Mouse (Mus musculus): Measurements from ENCODE around the gene Bpgm. TPM values are rescaled to one million over a fixed set of nuclear protein-coding genes. Genes with fewer than 3 reads are reported as not detected.

Gene Bpgm
- polyA plus RNA-seq, 1 experiment from 2014 or later: 71.2 TPM

DNA sequence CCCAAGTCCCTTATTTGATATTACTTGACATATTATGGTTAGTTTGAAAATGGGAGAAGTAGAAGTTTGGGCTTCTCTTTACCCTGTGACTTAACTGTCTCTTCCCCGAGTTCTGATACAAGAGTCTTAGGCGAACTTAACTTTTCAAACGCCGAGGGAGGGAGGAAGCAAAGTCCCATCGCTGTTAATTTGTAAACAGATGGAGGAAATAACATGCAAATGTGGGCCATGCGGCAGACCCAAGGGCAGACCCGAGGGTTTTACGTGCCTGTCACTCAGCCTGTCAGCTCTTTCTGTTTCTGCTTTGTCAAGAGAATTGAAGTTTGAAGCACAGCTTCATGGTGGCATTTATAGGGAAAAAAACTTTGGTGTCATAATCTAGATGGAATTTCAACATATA, 3.5 kb downstream of the Bpgm start:
- ATAC-seq (replicated peaks; ENCODE audit: low FRiP score) (no peak), DNase-seq (ENCODE audit: low spot score) (no peak)

DNA sequence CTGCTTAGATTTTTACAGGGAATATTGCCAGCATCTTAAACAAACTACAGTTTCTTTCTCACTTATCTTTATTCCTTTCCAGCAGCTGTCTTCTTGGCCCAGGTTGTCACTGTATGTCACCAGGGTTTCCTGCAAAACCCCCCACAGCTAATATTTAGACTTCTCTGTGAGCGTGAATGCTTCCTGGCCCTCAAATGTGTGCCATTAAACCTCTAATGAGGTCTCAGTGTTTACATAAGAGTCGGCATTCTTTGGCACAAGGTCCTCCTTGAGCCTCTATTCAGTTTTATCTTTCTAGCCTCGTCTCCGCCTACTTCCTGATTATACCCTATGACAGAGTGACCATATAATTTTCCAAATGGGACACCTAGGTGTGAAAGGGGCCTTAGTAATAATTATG, 4.7 kb downstream of the Bpgm start:
- no peaks in the 10 kb centered on the region for H3K27me3 ChIP-seq (ENCODE audit: control insufficient read depth, insufficient read depth, low read length)
- H3K27ac ChIP-seq (ENCODE audit: low read depth, low read length): no peak overlapping the region
- no peak overlapping the region for H3K4me3 ChIP-seq (ENCODE audit: low read depth, low read length)
- H3K9ac ChIP-seq (ENCODE audit: low read length): no peak overlapping the region
- H3K4me1 ChIP-seq (replicated peaks; ENCODE audit: control insufficient read depth, insufficient read depth, low read length): peaks cover 7% of the 10 kb centered on the region; the same call in 1 of the 2 replicates
- H3K9me3 ChIP-seq (ENCODE audit: control insufficient read depth, low read length): no peaks in the 10 kb centered on the region
- no peak overlapping the region for H3K4me2 ChIP-seq (ENCODE audit: low read depth, low read length, severe bottlenecking)
- DNase-seq (ENCODE audit: low spot score) (no peak), ATAC-seq (replicated peaks; ENCODE audit: low FRiP score) (no peak)
- no peaks in the 10 kb centered on the region for H3K36me3 ChIP-seq (ENCODE audit: control insufficient read depth, insufficient read depth, low read length)
- 48% methylated on average over 4 of the region's 4 CpGs for WGBS

More for the DNA sequence above, 3.5 kb downstream of the Bpgm start:
- no peaks in the 10 kb centered on the region for H3K27me3 ChIP-seq (ENCODE audit: control insufficient read depth, insufficient read depth, low read length)
- H3K4me1 ChIP-seq (replicated peaks; ENCODE audit: control insufficient read depth, insufficient read depth, low read length): peaks cover 7% of the 10 kb centered on the region; the same call in 1 of the 2 replicates
- no peak overlapping the region; the same call in 1 of the 2 replicates for H3K4me2 ChIP-seq (ENCODE audit: low read depth, low read length, severe bottlenecking)
- no peak overlapping the region for H3K27ac ChIP-seq (ENCODE audit: low read depth, low read length)
- no peak overlapping the region for H3K4me3 ChIP-seq (ENCODE audit: low read depth, low read length)
- H3K9me3 ChIP-seq (ENCODE audit: control insufficient read depth, low read length): no peaks in the 10 kb centered on the region
- no peak overlapping the region for H3K9ac ChIP-seq (ENCODE audit: low read length)
- 43% methylated on average over 8 of the region's 8 CpGs for WGBS
- no peaks in the 10 kb centered on the region for H3K36me3 ChIP-seq (ENCODE audit: control insufficient read depth, insufficient read depth, low read length)

DNA sequence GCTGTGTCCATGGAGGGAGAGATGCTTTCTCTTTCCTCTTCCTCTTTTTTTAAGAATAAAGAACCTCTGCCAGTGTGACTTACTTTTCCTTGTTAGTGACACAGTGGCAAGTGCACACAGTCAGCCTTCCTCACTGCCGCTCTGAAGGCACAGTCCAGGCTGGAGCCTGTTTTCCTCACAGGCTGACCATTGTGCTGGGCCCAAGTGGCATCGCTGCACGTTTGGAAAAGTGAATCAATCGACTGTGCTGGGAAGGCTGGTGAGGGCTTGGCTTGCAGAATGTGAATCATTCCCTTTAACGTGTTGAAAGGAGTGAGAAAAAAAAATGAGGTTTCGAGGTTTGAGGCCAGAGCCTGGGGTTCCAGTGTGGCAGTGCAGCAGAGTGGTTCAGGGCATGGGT, 5.3 kb downstream of the Bpgm start:
- DNase-seq (ENCODE audit: low spot score) (no peak), ATAC-seq (replicated peaks; ENCODE audit: low FRiP score) (no peak)
- Histone ChIP-seq H3K36me3 (ENCODE audit: control insufficient read depth, insufficient read depth, low read length) (no peaks in the 10 kb centered on the region), H3K9ac (ENCODE audit: low read length) (no peak overlapping the region), H3K4me2 (ENCODE audit: low read depth, low read length, severe bottlenecking) (no peak overlapping the region), H3K27ac (ENCODE audit: low read depth, low read length) (no peak overlapping the region), H3K4me3 (ENCODE audit: low read depth, low read length) (no peak overlapping the region), H3K4me1 (replicated peaks; ENCODE audit: control insufficient read depth, insufficient read depth, low read length) (peaks cover 7% of the 10 kb centered on the region; the same call in 1 of the 2 replicates), H3K27me3 (ENCODE audit: control insufficient read depth, insufficient read depth, low read length) (no peaks in the 10 kb centered on the region), H3K9me3 (ENCODE audit: control insufficient read depth, low read length) (no peaks in the 10 kb centered on the region)
- WGBS: 89% methylated on average over 6 of the region's 6 CpGs

DNA sequence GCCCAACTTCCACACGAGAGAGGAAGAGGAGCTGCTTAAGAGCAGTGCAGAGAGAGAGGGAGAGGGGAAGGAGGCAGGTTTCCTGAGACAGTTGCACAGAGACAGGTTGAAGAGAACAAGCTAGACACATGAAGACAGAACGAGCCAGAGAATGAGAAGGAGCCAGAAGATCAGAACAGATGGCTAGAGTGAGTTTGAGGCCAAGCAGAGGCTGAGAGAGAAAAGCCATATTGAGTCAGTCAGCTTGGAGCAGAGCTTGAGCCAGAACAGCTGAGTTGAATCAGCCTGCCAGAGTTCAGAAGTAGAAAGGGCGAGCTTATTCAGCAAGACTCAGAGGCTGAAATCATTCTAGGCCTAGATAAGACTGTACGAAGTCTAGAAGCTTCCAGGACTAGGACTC, 6.8 kb downstream of the Bpgm start:
- Histone ChIP-seq H3K9ac (ENCODE audit: low read length) (no peak overlapping the region), H3K4me1 (replicated peaks; ENCODE audit: control insufficient read depth, insufficient read depth, low read length) (peaks cover 7% of the 10 kb centered on the region; the same call in 1 of the 2 replicates), H3K9me3 (ENCODE audit: control insufficient read depth, low read length) (no peaks in the 10 kb centered on the region), H3K4me2 (ENCODE audit: low read depth, low read length, severe bottlenecking) (no peak overlapping the region), H3K36me3 (ENCODE audit: control insufficient read depth, insufficient read depth, low read length) (no peaks in the 10 kb centered on the region; the same call in 1 of the 2 replicates), H3K27ac (ENCODE audit: low read depth, low read length) (no peak overlapping the region), H3K4me3 (ENCODE audit: low read depth, low read length) (no peak overlapping the region), H3K27me3 (ENCODE audit: control insufficient read depth, insufficient read depth, low read length) (no peaks in the 10 kb centered on the region)
- WGBS: 90% methylated on average over 4 of the region's 4 CpGs
- ATAC-seq (replicated peaks; ENCODE audit: low FRiP score): no peak
- no peak for DNase-seq (ENCODE audit: low spot score)

DNA sequence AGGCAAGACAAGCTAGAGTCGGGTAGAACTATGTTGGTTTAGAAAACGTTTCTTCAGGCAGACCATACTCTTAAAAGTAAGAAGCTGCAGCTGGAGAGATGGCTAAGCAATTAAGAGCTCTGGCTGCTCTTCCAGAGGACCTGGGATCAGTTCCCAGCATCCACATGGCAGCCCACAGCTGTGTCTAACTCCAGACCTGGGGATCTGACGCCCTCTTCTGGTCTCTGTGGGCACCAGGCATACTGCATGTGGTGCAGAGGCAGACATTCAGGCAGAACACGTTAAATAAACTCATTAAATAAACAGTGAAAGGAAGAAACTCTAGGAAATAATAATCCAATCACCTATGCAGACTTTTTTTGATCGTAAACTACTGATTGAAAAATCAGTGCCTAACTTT, 7.4 kb downstream of the Bpgm start:
- Histone ChIP-seq H3K27ac (ENCODE audit: low read depth, low read length) (no peak overlapping the region), H3K36me3 (ENCODE audit: control insufficient read depth, insufficient read depth, low read length) (no peaks in the 10 kb centered on the region; the same call in 1 of the 2 replicates), H3K4me3 (ENCODE audit: low read depth, low read length) (no peak overlapping the region), H3K4me2 (ENCODE audit: low read depth, low read length, severe bottlenecking) (no peak overlapping the region), H3K9ac (ENCODE audit: low read length) (no peak overlapping the region), H3K27me3 (ENCODE audit: control insufficient read depth, insufficient read depth, low read length) (no peaks in the 10 kb centered on the region), H3K4me1 (replicated peaks; ENCODE audit: control insufficient read depth, insufficient read depth, low read length) (peaks cover 4% of the 10 kb centered on the region; the same call in 1 of the 2 replicates), H3K9me3 (ENCODE audit: control insufficient read depth, low read length) (no peaks in the 10 kb centered on the region)
- 84% methylated on average over 5 of the region's 5 CpGs for WGBS
- no peak for DNase-seq (ENCODE audit: low spot score)
- no peak for ATAC-seq (replicated peaks; ENCODE audit: low FRiP score)

DNA sequence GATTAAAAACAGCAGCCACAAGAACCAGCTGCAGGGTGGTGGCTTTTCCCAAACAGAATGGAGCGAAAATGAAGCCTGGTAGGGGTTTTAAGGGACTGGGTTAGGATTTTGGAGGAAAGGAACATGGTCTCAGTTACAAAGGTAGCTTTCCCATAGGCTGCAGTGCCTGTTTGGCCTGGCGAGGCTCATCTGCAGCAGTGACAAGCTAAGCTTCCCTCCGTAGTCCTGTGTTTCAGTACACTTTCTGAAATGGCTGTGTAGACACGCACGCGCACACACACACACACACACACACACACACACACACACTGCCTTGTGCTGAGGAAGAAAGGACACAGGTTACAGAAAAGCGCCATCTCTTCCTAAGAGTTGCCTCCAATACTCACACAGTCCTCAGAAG, 7.8 kb downstream of the Bpgm start:
- DNase-seq (ENCODE audit: low spot score): no peak
- no peak overlapping the region for H3K4me2 ChIP-seq (ENCODE audit: low read depth, low read length, severe bottlenecking)
- no peak overlapping the region for H3K9ac ChIP-seq (ENCODE audit: low read length)
- ATAC-seq (replicated peaks; ENCODE audit: low FRiP score): no peak
- no peaks in the 10 kb centered on the region for H3K9me3 ChIP-seq (ENCODE audit: control insufficient read depth, low read length)
- H3K4me3 ChIP-seq (ENCODE audit: low read depth, low read length): no peak overlapping the region
- no peaks in the 10 kb centered on the region for H3K27me3 ChIP-seq (ENCODE audit: control insufficient read depth, insufficient read depth, low read length)
- peaks cover 4% of the 10 kb centered on the region; the same call in 1 of the 2 replicates for H3K4me1 ChIP-seq (replicated peaks; ENCODE audit: control insufficient read depth, insufficient read depth, low read length)
- no peak overlapping the region for H3K27ac ChIP-seq (ENCODE audit: low read depth, low read length)
- no peaks in the 10 kb centered on the region; the same call in 1 of the 2 replicates for H3K36me3 ChIP-seq (ENCODE audit: control insufficient read depth, insufficient read depth, low read length)
- WGBS: 96% methylated on average over 7 of the region's 7 CpGs

DNA sequence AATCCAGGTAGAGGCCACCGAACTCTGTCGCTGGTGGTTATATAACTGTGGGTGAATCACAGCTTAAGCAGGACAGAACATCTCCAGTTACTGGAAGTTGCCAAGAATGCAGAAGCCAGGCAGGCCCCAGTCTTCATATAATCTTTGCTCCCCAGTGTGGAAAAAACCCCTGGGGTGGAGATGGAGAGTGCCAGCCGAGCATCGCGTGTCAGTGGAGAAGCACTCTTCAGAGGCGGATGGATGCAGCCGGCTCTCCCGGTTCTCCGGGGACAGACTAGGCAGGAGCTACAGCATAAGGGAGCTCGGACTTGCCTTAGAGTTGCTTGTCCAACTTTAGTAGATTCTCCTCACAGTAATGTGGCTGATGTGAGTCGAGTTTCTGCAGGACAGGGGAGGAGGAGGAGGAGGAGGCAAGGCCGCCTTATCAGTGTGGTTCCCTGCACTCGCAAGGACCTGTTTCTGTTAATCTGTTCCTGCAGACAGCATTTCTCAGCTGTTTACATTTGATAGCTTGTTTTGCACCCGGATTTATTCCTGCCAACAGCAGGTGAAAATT, 10.1 kb downstream of the Bpgm start:
- Histone ChIP-seq H3K36me3 (ENCODE audit: control insufficient read depth, insufficient read depth, low read length) (no peaks in the 10 kb centered on the region; the same call in 1 of the 2 replicates), H3K27ac (ENCODE audit: low read depth, low read length) (no peak overlapping the region)
- 86% methylated on average over 14 of the region's 14 CpGs for WGBS

DNA sequence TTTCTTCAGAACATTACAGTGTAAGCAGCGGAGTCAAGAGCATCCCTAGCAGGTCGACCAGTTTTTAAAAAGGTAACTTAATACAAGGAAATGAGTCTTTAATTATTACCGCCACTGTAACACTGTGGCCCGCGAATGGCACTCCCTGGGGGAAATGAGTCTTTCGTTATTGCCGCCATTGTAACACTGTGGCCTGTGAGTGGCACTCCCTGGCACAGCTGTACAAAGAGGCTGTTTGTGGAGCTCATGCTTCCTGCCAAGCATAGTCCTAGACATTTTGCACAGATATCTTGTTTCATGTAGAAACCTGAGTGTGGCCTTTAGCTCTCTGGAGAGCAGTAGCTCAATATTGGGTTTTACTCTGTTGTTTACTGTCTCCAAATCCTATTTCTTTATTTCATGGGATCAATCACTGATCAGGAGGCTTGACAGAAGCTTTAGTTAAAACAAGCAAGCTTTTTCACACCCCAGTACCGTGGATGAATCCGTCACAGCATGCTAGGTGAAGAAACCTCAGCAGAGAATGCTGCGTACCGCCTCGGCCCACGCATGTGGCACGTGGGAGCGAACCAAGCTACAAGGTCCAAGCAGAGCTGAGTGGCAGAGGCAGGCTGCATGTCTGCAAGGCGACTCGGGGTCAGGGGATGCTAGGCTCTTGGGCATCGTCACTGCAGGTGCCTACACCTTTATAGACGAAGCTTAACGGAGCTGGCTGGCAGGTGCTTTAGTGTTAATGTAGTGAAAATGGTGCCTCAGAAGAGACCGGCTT, 17.5 kb downstream of the Bpgm start:
- no peaks in the 10 kb centered on the region for H3K36me3 ChIP-seq (ENCODE audit: control insufficient read depth, insufficient read depth, low read length)
- DNase-seq (ENCODE audit: low spot score) (no peak), ATAC-seq (replicated peaks; ENCODE audit: low FRiP score) (no peak)
- H3K27me3 ChIP-seq (ENCODE audit: control insufficient read depth, insufficient read depth, low read length): no peaks in the 10 kb centered on the region
- no peaks in the 10 kb centered on the region for H3K4me1 ChIP-seq (replicated peaks; ENCODE audit: control insufficient read depth, insufficient read depth, low read length)
- no peak overlapping the region for H3K27ac ChIP-seq (ENCODE audit: low read depth, low read length)
- no peak overlapping the region for H3K4me2 ChIP-seq (ENCODE audit: low read depth, low read length, severe bottlenecking)
- WGBS: 90% methylated on average over 21 of the region's 21 CpGs
- H3K9me3 ChIP-seq (ENCODE audit: control insufficient read depth, low read length): no peaks in the 10 kb centered on the region
- H3K9ac ChIP-seq (ENCODE audit: low read length): no peak overlapping the region
- H3K4me3 ChIP-seq (ENCODE audit: low read depth, low read length): no peak overlapping the region

More for the DNA sequence above, 10.1 kb downstream of the Bpgm start:
- no peak overlapping the region for H3K4me3 ChIP-seq (ENCODE audit: low read depth, low read length)
- H3K4me1 ChIP-seq (replicated peaks; ENCODE audit: control insufficient read depth, insufficient read depth, low read length): no peaks in the 10 kb centered on the region
- no peak for ATAC-seq (replicated peaks; ENCODE audit: low FRiP score)
- no peak overlapping the region for H3K9ac ChIP-seq (ENCODE audit: low read length)
- no peaks in the 10 kb centered on the region for H3K9me3 ChIP-seq (ENCODE audit: control insufficient read depth, low read length)
- H3K4me2 ChIP-seq (ENCODE audit: low read depth, low read length, severe bottlenecking): no peak overlapping the region
- DNase-seq (ENCODE audit: low spot score): no peak
- no peaks in the 10 kb centered on the region for H3K27me3 ChIP-seq (ENCODE audit: control insufficient read depth, insufficient read depth, low read length)
